Mouse (Mus musculus) hindbrain, postnatal 0 days (tissue): ENCODE results near the gene Prdx1. TPM values are rescaled to one million over a fixed set of nuclear protein-coding genes. Genes with fewer than 3 reads are reported as not detected.
A peak's percentile ranks its signal among the peaks of the same experiment; 100 is the strongest.

Experiments used
- ATAC-seq: fragments of 200-750 bp; cut with Nextera tagmentation; 2 replicates; pipeline ENCODE4 v1.8.0; 2017; ENCODE audit warnings: mild to moderate bottlenecking, moderate TSS enrichment, moderate library complexity
- DNase-seq: peaks from one replicate; pipeline ENCODE4 v3.0.0-alpha.2; 2015; ENCODE audit warnings: low spot score
- H3K27ac ChIP-seq: fragments of 300-500 bp; sonication (generic); 2 replicates; pipeline ENCODE4 v1.5.1; 2014; ENCODE audit warnings: mild to moderate bottlenecking
- H3K27me3 ChIP-seq: fragments of 300-500 bp; sonication (generic); 2 replicates; pipeline ENCODE4 v1.6.1; 2014; ENCODE audit warnings: low read length, mixed read lengths; ENCODE audit not compliant: insufficient read depth
- H3K36me3 ChIP-seq: fragments of 300-500 bp; sonication (generic); 2 replicates; pipeline ENCODE4 v1.6.1; 2014; ENCODE audit warnings: low read length, mixed read lengths; ENCODE audit not compliant: insufficient read depth
- H3K4me1 ChIP-seq: fragments of 300-500 bp; sonication (generic); 2 replicates; pipeline ENCODE4 v1.6.1; 2014; ENCODE audit warnings: antibody characterized with exemption, low read length, mixed read lengths; ENCODE audit not compliant: insufficient read depth
- H3K4me2 ChIP-seq: fragments of 300-500 bp; sonication (generic); 2 replicates; pipeline ENCODE4 v1.6.1; 2014; ENCODE audit warnings: low read depth, mild to moderate bottlenecking, low read length, moderate library complexity, mixed read lengths
- H3K4me3 ChIP-seq: fragments of 300-500 bp; sonication (generic); 2 replicates; pipeline ENCODE4 v1.5.1; 2014; ENCODE audit warnings: low read length
- H3K9ac ChIP-seq: fragments of 300-500 bp; sonication (generic); replicated peaks from 2 replicates; pipeline ENCODE4 v1.6.1; 2014; ENCODE audit warnings: mild to moderate bottlenecking, low read length, moderate library complexity, mixed read lengths
- H3K9me3 ChIP-seq: fragments of 300-500 bp; sonication (generic); 2 replicates; pipeline ENCODE4 v1.6.1; 2016; ENCODE audit warnings: low read length, mixed read lengths
- CTCF ChIP-seq: IDR thresholded peaks from 2 replicates; pipeline ENCODE4 v1.5.1; 2016; ENCODE audit warnings: antibody characterized with exemption, control low read depth, low read depth
- WGBS: fragments of 180-500 bp; shearing (Covaris S2); extraction: QIAGEN DNeasy Blood & Tissue Kit; methylation state at CpG from one replicate; pipeline ENCODE4 v1.1.7; 2014; 5-methylcytosine and 5-hydroxymethylcytosine counted together
- polyA plus RNA-seq: library from polyadenylated mRNA; unstranded; fragments of >200 nt; fragmentation: Nextera tagmentation; extraction: Ambion mirVana; gene quantifications from 2 replicates; pipeline ENCODE4 v1.2.1, GENCODE M21; 2015
- total RNA-seq: library from RNA; depleted of rRNA; stranded (reverse); fragments of >200 nt; gene quantifications from 2 replicates; pipeline ENCODE4 v1.2.3, GENCODE M21; 2014

Gene Prdx1
- total and polyA plus RNA-seq, 2 experiments from 2014 or later: 136 to 589 TPM

DNA sequence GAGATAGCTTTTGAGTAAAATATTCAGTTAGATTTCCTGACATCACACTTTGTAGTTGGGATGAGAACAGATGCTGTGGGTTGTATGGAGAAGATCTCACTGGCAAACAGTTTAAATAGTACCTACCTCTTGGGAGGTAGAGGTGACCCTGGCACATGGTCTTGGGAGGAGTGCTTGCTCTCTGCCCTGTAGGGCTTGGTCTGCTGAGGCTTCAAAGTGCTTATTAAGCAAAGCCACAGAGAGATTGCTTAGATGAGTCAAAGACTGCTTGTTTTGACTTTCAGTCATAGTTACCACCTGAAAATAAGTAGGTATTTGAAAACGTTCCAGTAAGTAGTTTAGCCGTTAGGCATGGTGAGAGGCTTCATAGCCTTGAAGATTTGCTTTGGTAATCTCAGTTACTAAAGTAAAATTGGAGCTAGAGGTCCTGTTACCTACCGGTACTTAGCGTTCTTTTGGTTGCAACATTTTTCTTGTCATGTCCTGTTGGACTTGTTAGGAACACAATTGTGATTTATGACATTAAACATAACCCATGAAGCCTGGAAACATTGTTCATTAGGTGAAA, 4.0 kb downstream of the Prdx1 start:
- Histone ChIP-seq H3K4me1 (0 out of 2 replicates have a peak, but pooled peaks cover 3% of the 10 kb centered on the region), H3K4me3 (no peak overlapping the region), H3K4me2 (no peak overlapping the region), H3K27ac (no peak overlapping the region), H3K27me3 (no peaks in the 10 kb centered on the region), H3K36me3 (peaks cover 30% of the 10 kb centered on the region; the same call in 1 of the 2 replicates), H3K9me3 (no peaks in the 10 kb centered on the region), H3K9ac (no peak overlapping the region)
- no peak for DNase-seq
- no peak for TF ChIP-seq CTCF
- 89% methylated on average over 4 of the region's 4 CpGs for WGBS
- ATAC-seq: no peak

DNA sequence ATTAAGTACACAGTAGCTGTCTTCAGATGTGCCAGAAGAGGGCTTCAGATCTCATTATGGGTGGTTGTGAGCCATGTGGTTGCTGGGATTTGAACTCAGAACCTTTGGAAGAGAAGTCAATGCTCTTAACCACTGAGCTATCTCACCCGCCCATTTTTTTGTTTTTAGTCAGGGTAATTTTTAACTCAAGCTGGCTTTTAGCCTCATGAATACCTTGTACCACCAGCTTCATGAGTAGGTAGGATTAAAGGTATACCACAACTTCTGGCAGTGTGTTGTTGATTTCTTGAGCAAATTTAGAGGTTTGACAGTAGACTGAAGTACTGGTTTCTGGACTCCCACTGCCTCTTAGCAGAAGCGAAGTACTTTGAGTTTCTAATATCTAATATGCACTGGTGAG, 6.8 kb downstream of the Prdx1 start:
- ATAC-seq: no peak
- WGBS: 95% methylated on average over 2 of the region's 2 CpGs

DNA sequence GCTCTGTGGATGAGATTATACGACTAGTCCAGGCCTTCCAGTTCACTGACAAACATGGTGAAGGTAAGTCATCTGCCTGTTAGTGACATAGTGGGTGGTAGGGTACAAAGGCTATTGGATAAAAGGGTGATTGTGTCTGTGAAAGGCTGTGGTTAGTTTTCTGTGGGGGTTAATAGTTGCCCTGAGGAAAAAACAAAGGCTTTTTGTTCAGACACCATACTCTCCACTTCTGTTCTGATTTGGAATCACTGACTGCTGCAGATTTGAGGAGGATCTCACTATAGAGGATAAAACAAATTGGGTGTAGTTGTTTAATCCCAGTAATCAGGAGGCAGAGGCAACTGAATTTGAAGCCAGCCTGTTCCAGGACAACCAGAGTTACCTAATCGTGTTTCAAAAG, 8.4 kb downstream of the Prdx1 start:
- H3K9ac ChIP-seq: no peak overlapping the region
- no peaks in the 10 kb centered on the region for H3K9me3 ChIP-seq
- no peak for TF ChIP-seq CTCF
- H3K27me3 ChIP-seq: no peaks in the 10 kb centered on the region
- no peak for DNase-seq
- H3K36me3 ChIP-seq: peaks cover 32% of the 10 kb centered on the region; the same call in 1 of the 2 replicates
- ATAC-seq: no peak
- no peak overlapping the region for H3K4me2 ChIP-seq
- no peaks in the 10 kb centered on the region for H3K4me1 ChIP-seq
- 75% methylated on average over 2 of the region's 2 CpGs for WGBS
- no peak overlapping the region for H3K27ac ChIP-seq
- H3K4me3 ChIP-seq: no peak overlapping the region

More for the DNA sequence above, 6.8 kb downstream of the Prdx1 start:
- DNase-seq: no peak
- Histone ChIP-seq H3K36me3 (peaks cover 31% of the 10 kb centered on the region; the same call in 1 of the 2 replicates), H3K9me3 (no peaks in the 10 kb centered on the region), H3K4me2 (no peak overlapping the region), H3K27ac (no peak overlapping the region), H3K4me1 (no peaks in the 10 kb centered on the region), H3K27me3 (no peaks in the 10 kb centered on the region), H3K9ac (no peak overlapping the region), H3K4me3 (no peak overlapping the region)
- TF ChIP-seq CTCF: no peak

DNA sequence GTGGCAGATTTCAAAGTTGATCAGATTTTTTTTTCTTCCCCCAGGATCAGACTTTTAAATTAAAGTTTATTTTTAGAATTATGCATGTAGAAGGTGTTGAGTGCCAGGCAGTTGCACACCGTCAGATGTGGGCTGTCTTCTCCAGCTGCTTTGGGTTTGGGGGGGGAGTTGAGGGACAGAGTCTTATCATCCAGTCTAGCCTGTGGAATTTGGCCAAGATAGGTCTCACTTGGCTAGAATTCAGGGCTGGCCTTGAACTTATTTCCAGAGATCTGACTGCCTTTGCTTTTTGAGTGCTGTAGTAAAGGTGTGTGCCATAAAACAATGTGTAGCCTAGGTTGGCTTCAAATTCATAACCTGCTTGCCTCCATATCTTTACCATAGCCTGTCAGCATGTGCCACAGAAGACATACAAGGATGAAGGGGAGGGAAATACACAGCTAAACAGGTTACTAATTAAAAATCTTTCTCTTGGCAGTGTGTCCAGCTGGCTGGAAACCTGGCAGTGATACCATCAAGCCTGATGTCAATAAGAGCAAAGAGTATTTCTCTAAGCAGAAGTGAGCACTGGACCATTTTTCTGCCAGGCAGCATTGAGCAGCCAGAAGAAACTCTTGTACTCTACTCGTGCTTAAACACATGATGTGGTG, 13.5 kb downstream of the Prdx1 start:
- H3K36me3 ChIP-seq: peaks cover 20% of the 10 kb centered on the region; the same call in 1 of the 2 replicates
- 66% methylated on average over 2 of the region's 2 CpGs for WGBS
- no peak overlapping the region for H3K27ac ChIP-seq
- H3K9ac ChIP-seq: no peak overlapping the region
- no peak overlapping the region for H3K4me3 ChIP-seq
- H3K4me2 ChIP-seq: no peak overlapping the region
- TF ChIP-seq CTCF: no peak
- H3K27me3 ChIP-seq: no peaks in the 10 kb centered on the region
- no peaks in the 10 kb centered on the region for H3K9me3 ChIP-seq
- H3K4me1 ChIP-seq: no peaks in the 10 kb centered on the region
- DNase-seq: no peak
- no peak for ATAC-seq

DNA sequence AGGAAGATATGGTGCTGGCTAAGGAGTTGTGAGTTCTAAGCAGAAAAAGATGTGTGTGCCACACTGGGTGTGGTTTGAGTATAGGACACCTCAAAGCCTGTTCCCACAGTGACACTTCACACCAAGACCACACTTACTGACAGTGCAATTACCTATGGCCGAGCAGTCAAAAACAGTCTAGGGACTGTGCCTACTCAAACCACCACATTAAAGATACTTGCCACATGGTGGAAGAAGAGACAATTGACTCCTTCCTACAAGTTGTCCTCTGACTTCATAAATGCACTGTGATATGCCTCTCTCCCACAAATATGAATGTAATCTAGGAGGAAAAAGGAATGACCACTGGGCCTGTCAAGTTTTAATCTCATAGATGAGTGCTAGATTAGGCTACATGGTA, 15.6 kb downstream of the Prdx1 start:
- DNase-seq (no peak), ATAC-seq (no peak)
- Histone ChIP-seq H3K36me3 (peaks cover 18% of the 10 kb centered on the region; the same call in 1 of the 2 replicates), H3K4me2 (no peak overlapping the region), H3K27me3 (no peaks in the 10 kb centered on the region), H3K9ac (no peak overlapping the region), H3K4me3 (no peak overlapping the region), H3K4me1 (no peaks in the 10 kb centered on the region), H3K27ac (no peak overlapping the region), H3K9me3 (no peaks in the 10 kb centered on the region)
- 82% methylated on average over 1 of the region's 1 CpGs for WGBS
- no peak for TF ChIP-seq CTCF

DNA sequence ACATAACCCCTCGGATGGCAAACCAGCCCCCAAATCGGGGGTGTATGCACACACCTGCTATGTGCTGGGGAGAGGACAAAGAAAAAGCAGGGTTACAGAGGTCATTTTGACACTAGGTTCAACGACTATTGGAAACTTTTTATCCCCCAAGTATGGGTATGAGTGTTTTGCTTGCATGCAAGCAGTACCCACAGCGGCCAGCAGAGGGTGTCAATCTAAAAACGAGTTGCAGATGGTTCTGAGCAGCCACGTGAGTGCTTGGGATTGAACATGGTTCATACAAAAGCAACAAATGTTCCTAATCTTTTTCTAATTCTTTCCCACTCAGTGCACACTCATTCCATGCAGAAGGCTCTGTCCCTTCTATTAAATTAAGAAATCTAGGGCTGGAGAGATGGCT, 18.5 kb downstream of the Prdx1 start:
- no peak overlapping the region for H3K4me3 ChIP-seq
- no peak for ATAC-seq

DNA sequence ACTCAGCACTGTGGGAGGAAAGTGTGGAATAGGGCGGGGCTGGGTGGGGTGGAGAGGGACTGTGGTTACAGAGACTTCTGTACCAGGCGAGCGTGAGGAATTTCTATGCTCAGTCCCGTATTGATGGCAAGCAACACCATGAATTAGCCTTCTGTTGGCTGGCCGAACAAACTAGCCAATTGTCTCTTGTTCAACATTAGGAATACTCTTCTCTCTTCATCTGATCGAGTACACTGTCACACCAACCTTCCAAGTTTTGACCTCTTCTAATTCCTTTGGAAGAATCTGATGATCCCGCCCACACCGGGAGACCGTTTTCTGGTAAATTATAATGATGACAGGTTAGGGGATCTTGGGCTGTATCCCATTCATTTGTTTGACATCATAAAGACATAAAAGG, 22.3 kb downstream of the Prdx1 start:
- H3K9me3 ChIP-seq: no peaks in the 10 kb centered on the region
- WGBS: 17% methylated on average over 9 of the region's 9 CpGs
- H3K27me3 ChIP-seq: no peaks in the 10 kb centered on the region
- H3K9ac ChIP-seq: peak overlapping the region; percentile 54
- no peaks in the 10 kb centered on the region for H3K4me1 ChIP-seq
- peak overlapping the region; percentile 58 for H3K4me2 ChIP-seq
- ATAC-seq (no peak), DNase-seq (peak; percentile 7)
- H3K4me3 ChIP-seq: peak overlapping the region; percentile 45
- TF ChIP-seq CTCF: no peak
- peak overlapping the region; percentile 70 for H3K27ac ChIP-seq
- no peaks in the 10 kb centered on the region for H3K36me3 ChIP-seq

More for the DNA sequence above, 18.5 kb downstream of the Prdx1 start:
- no peak overlapping the region for H3K27ac ChIP-seq
- peak; percentile 84 for TF ChIP-seq CTCF
- no peak overlapping the region for H3K9ac ChIP-seq
- peak; percentile 77 for DNase-seq
- H3K27me3 ChIP-seq: no peaks in the 10 kb centered on the region
- peaks cover 12% of the 10 kb centered on the region; the same call in 1 of the 2 replicates for H3K36me3 ChIP-seq
- no peak overlapping the region for H3K4me2 ChIP-seq
- 40% methylated on average over 6 of the region's 6 CpGs for WGBS
- H3K4me1 ChIP-seq: no peaks in the 10 kb centered on the region
- H3K9me3 ChIP-seq: no peaks in the 10 kb centered on the region
